Mouse (Mus musculus): ENCODE data around the gene Hist1h2ba.

- no peak for TF ChIP-seq CTCF (IDR thresholded peaks at IDR 0.05; ENCODE audit: low read depth, low read length)
- no peak for TF ChIP-seq GATA1 (IDR thresholded peaks at IDR 0.05; ENCODE audit: borderline replicate concordance, low read length)
- no peak for TF ChIP-seq GATA2 (IDR thresholded peaks at IDR 0.05; ENCODE audit: borderline replicate concordance, low read depth, low read length)
- no peak for TF ChIP-seq TAL1 (conservative IDR thresholded peaks at IDR 0.05; ENCODE audit: low read depth, low read length)
These were observed at the start of gene Hist1h2ba for GRCm38 (mm10) chr13:23933421-23934210.
